In genomic region chr12:111795180-111795895, GRCm38 (mm10) we compare ENCODE assay signal across 12 mouse cellular contexts. TPM values are rescaled to one million over a fixed set of nuclear protein-coding genes. Genes with fewer than 3 reads are reported as not detected.
DNase-seq lines count a peak whose midpoint lies in the region; ATAC-seq and TF ChIP-seq lines count a peak whose summit lies in the region.
"Had no signal": no experiment of that assay in that cellular context is flagged by ENCODE, and none has a peak within 500 bp of the region (broad histone marks: within the 10 kb centered on the region; RNA-seq: fewer than 3 reads in every experiment).

No protein-coding gene starts in this region.

- no peak overlapping the region for H3K9ac ChIP-seq in intestine, embryonic 16.5 days (ENCODE audit: low read depth, low read length)
- H3K9ac ChIP-seq in intestine, embryonic 15.5 days, result no peak overlapping the region
- H3K9ac ChIP-seq in ES-E14 (ENCODE audit: insufficient read depth, low read depth, low read length, poor library complexity, severe bottlenecking), result peak overlapping the region; percentile 14
- H3K9ac ChIP-seq in intestine, postnatal 0 days (ENCODE audit: low read depth, low read length), result no peak overlapping the region
- H3K9ac ChIP-seq: forebrain, postnatal 0 days; hindbrain, embryonic 15.5 days; limb, embryonic 12.5 days had no signal

- no peak for TF ChIP-seq POLR2A in cerebellum, adult 2 months (IDR thresholded peaks at IDR 0.05; ENCODE audit: borderline replicate concordance, insufficient read depth, low read length)

- in situ Hi-C loops in ES-E14 (cut with MboI; ENCODE audit: low sequenced_read_pairs in 2 of 2, unreplicated experiment in 2 of 2), result no loop called here

- no peak for DNase-seq in ES-E14 (ENCODE audit: low read depth, low spot score)
- peak; percentile 66 to 76 for DNase-seq in cerebellum, adult 2 months
- DNase-seq in urinary bladder, postnatal 36 days (ENCODE audit: low spot score in 2 of 2), result no peak
- DNase-seq in urinary bladder, postnatal 25 days (ENCODE audit: low spot score), result no peak
- DNase-seq: forebrain, postnatal 0 days; lung, postnatal 4 days; right cerebral cortex, postnatal 25 days had no signal

- H3K27ac ChIP-seq in intestine, embryonic 16.5 days (ENCODE audit: low read length), result peak overlapping the region; percentile 87
- H3K27ac ChIP-seq in intestine, embryonic 15.5 days, result no peak overlapping the region
- H3K27ac ChIP-seq in ES-E14 (ENCODE audit: insufficient read depth, low read depth, low read length, poor library complexity, severe bottlenecking), result no peak overlapping the region
- H3K27ac ChIP-seq in cerebellum, adult 2 months (ENCODE audit: insufficient read depth, low read length), result no peak overlapping the region
- peak overlapping the region; percentile 88 for H3K27ac ChIP-seq in intestine, postnatal 0 days (ENCODE audit: low read depth, low read length)
- H3K27ac ChIP-seq: hindbrain, embryonic 15.5 days; limb, embryonic 12.5 days had no signal

- H3K4me1 ChIP-seq in intestine, embryonic 16.5 days (ENCODE audit: control insufficient read depth, insufficient read depth, low read length), result peaks cover 19% of the 10 kb centered on the region
- peaks cover 2% of the 10 kb centered on the region; the same call in 1 of the 2 replicates for H3K4me1 ChIP-seq in intestine, embryonic 15.5 days (replicated peaks)
- peaks cover 0 to 9% of the 10 kb centered on the region in 2 experiments; a peak in 2 of 4 replicates for H3K4me1 ChIP-seq in ES-E14 (ENCODE audit: control insufficient read depth in 2 of 2, insufficient read depth in 2 of 2, low read length in 2 of 2, poor library complexity in 1 of 2)
- H3K4me1 ChIP-seq in cerebellum, adult 2 months (ENCODE audit: control insufficient read depth, insufficient read depth, low read length), result peaks cover 29% of the 10 kb centered on the region
- no peaks in the 10 kb centered on the region; the same call in 1 of the 2 replicates for H3K4me1 ChIP-seq in intestine, postnatal 0 days (replicated peaks; ENCODE audit: control insufficient read depth, insufficient read depth, low read length)
- H3K4me1 ChIP-seq: hindbrain, embryonic 15.5 days; limb, embryonic 12.5 days had no signal

- ATAC-seq in intestine, embryonic 16.5 days, result no peak
- ATAC-seq in intestine, embryonic 15.5 days, result no peak
- no peak for ATAC-seq in intestine, postnatal 0 days
- ATAC-seq: forebrain, postnatal 0 days had no signal

- no peak for TF ChIP-seq CTCF in cerebellum, adult 2 months (IDR thresholded peaks at IDR 0.05; ENCODE audit: borderline replicate concordance, insufficient read depth, low read depth, low read length)
- TF ChIP-seq CTCF in intestine, postnatal 0 days (IDR thresholded peaks at IDR 0.05; ENCODE audit: low read depth), result no peak

- no peak overlapping the region for H3K4me2 ChIP-seq in intestine, embryonic 16.5 days (ENCODE audit: low read depth, low read length)
- no peak overlapping the region for H3K4me2 ChIP-seq in intestine, embryonic 15.5 days (replicated peaks)
- no peak overlapping the region for H3K4me2 ChIP-seq in intestine, postnatal 0 days (replicated peaks; ENCODE audit: low read depth)
- H3K4me2 ChIP-seq: hindbrain, embryonic 15.5 days; limb, embryonic 12.5 days had no signal

- 89% methylated on average over 28 of the region's 28 CpGs for WGBS in intestine, embryonic 16.5 days
- 87% methylated on average over 28 of the region's 28 CpGs for WGBS in intestine, embryonic 15.5 days
- 31% methylated on average over 28 of the region's 28 CpGs for WGBS in cerebellum, adult 2 months
- WGBS in intestine, postnatal 0 days, result 87% methylated on average over 28 of the region's 28 CpGs

- no peak overlapping the region for H3K4me3 ChIP-seq in intestine, embryonic 16.5 days (ENCODE audit: low read length)
- no peak overlapping the region for H3K4me3 ChIP-seq in intestine, embryonic 15.5 days (replicated peaks)
- H3K4me3 ChIP-seq in ES-E14 (ENCODE audit: insufficient read depth in 1 of 2, low read depth in 1 of 2, low read length in 2 of 2, poor library complexity in 1 of 2, severe bottlenecking in 1 of 2), result peak overlapping the region; percentile 20 to 33; a peak in 2 of 4 replicates
- no peak overlapping the region for H3K4me3 ChIP-seq in cerebellum, adult 2 months (replicated peaks; ENCODE audit: insufficient read depth, low read depth, low read length)
- no peak overlapping the region for H3K4me3 ChIP-seq in intestine, postnatal 0 days (ENCODE audit: low read depth, low read length)
- H3K4me3 ChIP-seq: hindbrain, embryonic 15.5 days; limb, embryonic 12.5 days had no signal

- H3K36me3 ChIP-seq in intestine, embryonic 16.5 days (ENCODE audit: control insufficient read depth, insufficient read depth, low read length), result peaks cover 17% of the 10 kb centered on the region; the same call in 1 of the 2 replicates
- H3K36me3 ChIP-seq in intestine, embryonic 15.5 days, result peaks cover 31% of the 10 kb centered on the region
- H3K36me3 ChIP-seq in ES-E14 (ENCODE audit: control insufficient read depth, insufficient read depth, low read length, poor library complexity, severe bottlenecking), result peaks cover 23% of the 10 kb centered on the region; the same call in 1 of the 2 replicates
- H3K36me3 ChIP-seq in intestine, postnatal 0 days (ENCODE audit: control insufficient read depth, insufficient read depth), result peaks cover 76% of the 10 kb centered on the region

- H3K9me3 ChIP-seq in intestine, embryonic 16.5 days (ENCODE audit: control insufficient read depth, low read length), result no peaks in the 10 kb centered on the region
- no peaks in the 10 kb centered on the region for H3K9me3 ChIP-seq in intestine, embryonic 15.5 days
- no peaks in the 10 kb centered on the region for H3K9me3 ChIP-seq in ES-E14 (ENCODE audit: control insufficient read depth, insufficient read depth, low read depth, low read length)
- H3K9me3 ChIP-seq in intestine, postnatal 0 days (ENCODE audit: control insufficient read depth), result no peaks in the 10 kb centered on the region
- H3K9me3 ChIP-seq: hindbrain, embryonic 15.5 days; limb, embryonic 12.5 days had no signal

- H3K27me3 ChIP-seq in intestine, embryonic 16.5 days (replicated peaks; ENCODE audit: control insufficient read depth, insufficient read depth, low read length), result no peaks in the 10 kb centered on the region
- no peaks in the 10 kb centered on the region for H3K27me3 ChIP-seq in intestine, embryonic 15.5 days (replicated peaks)
- no peaks in the 10 kb centered on the region for H3K27me3 ChIP-seq in cerebellum, adult 2 months (ENCODE audit: control insufficient read depth, insufficient read depth, low read length)
- no peaks in the 10 kb centered on the region for H3K27me3 ChIP-seq in intestine, postnatal 0 days (replicated peaks; ENCODE audit: control insufficient read depth, insufficient read depth, low read length)
- H3K27me3 ChIP-seq: hindbrain, embryonic 15.5 days; limb, embryonic 12.5 days had no signal

TF ChIP-seq in ES-E14, 5 proteins besides CTCF, POLR2A, EP300 and RAD21:
- TF ChIP-seq CHD2 (IDR thresholded peaks at IDR 0.05; ENCODE audit: low read depth, low read length) (no peak), ZC3H11A (IDR thresholded peaks at IDR 0.05; ENCODE audit: borderline replicate concordance, low read depth, low read length) (no peak), MAFK (IDR thresholded peaks at IDR 0.05; ENCODE audit: insufficient read depth, low read depth, low read length) (no peak), ZNF384 (IDR thresholded peaks at IDR 0.05; ENCODE audit: low read depth, low read length) (no peak), HCFC1 (IDR thresholded peaks at IDR 0.05; ENCODE audit: borderline replicate concordance, insufficient read depth, low read length) (no peak)

RNA-seq across cellular contexts. Expression of gene Xrcc3, which starts 18.3 kb away (rescaled TPM):
- polyA plus RNA-seq in intestine, embryonic 16.5 days (2015; fragmentation: Nextera tagmentation; extraction: Ambion mirVana), result 10.6 and 11.0 TPM in 2 replicates
- polyA plus RNA-seq in intestine, embryonic 15.5 days (2015; fragmentation: Nextera tagmentation; extraction: Ambion mirVana), result 8.9 and 9.9 TPM in 2 replicates
- total RNA-seq in ES-E14 (2012; rRNA removed), result 19.8 and 21.8 TPM in 2 replicates
- polyA plus RNA-seq in cerebellum, adult 2 months (2012; rRNA removed), result 16.7 and 19.2 TPM in 2 replicates
- 3.4 and 6.1 TPM in 2 replicates for polyA plus RNA-seq in intestine, postnatal 0 days (2015; fragmentation: Nextera tagmentation; extraction: Ambion mirVana)

RNA-seq across cellular contexts. Expression of gene Zfyve21, which starts 18.6 kb away (rescaled TPM):
- 232 and 245 TPM in 2 replicates for polyA plus RNA-seq in intestine, embryonic 16.5 days (2015; fragmentation: Nextera tagmentation; extraction: Ambion mirVana)
- 183 and 191 TPM in 2 replicates for polyA plus RNA-seq in intestine, embryonic 15.5 days (2015; fragmentation: Nextera tagmentation; extraction: Ambion mirVana)
- total RNA-seq in ES-E14 (2012; rRNA removed), result 27.0 and 33.5 TPM in 2 replicates
- polyA plus RNA-seq in cerebellum, adult 2 months (2012; rRNA removed), result 31.6 and 33.4 TPM in 2 replicates
- 104 and 107 TPM in 2 replicates for polyA plus RNA-seq in intestine, postnatal 0 days (2015; fragmentation: Nextera tagmentation; extraction: Ambion mirVana)

RNA-seq across cellular contexts. Expression of gene Klc1, which starts 36.7 kb away (rescaled TPM):
- polyA plus RNA-seq in intestine, embryonic 16.5 days (2015; fragmentation: Nextera tagmentation; extraction: Ambion mirVana), result 75.7 and 83.4 TPM in 2 replicates
- polyA plus RNA-seq in intestine, embryonic 15.5 days (2015; fragmentation: Nextera tagmentation; extraction: Ambion mirVana), result 91.1 and 92.1 TPM in 2 replicates
- total RNA-seq in ES-E14 (2012; rRNA removed), result 47.2 and 47.9 TPM in 2 replicates
- 874 and 889 TPM in 2 replicates for polyA plus RNA-seq in cerebellum, adult 2 months (2012; rRNA removed)
- 42.9 and 45.7 TPM in 2 replicates for polyA plus RNA-seq in intestine, postnatal 0 days (2015; fragmentation: Nextera tagmentation; extraction: Ambion mirVana)

Comparison
In these comparisons a context has a peak if more than half of its experiments do, and no peak if none do; other contexts are left out.
1. H3K27ac ChIP-seq: peak in intestine, embryonic 16.5 days (single experiment) and intestine, postnatal 0 days (single experiment); none in intestine, embryonic 15.5 days (single experiment), ES-E14 (single experiment) and cerebellum, adult 2 months (single experiment).
2. H3K4me3 ChIP-seq: peak in ES-E14 (2 of 2); none in intestine, embryonic 16.5 days (single experiment), intestine, embryonic 15.5 days (single experiment), cerebellum, adult 2 months (single experiment) and intestine, postnatal 0 days (single experiment).
3. DNase-seq: peak in cerebellum, adult 2 months (2 of 2); none in ES-E14 (single experiment), urinary bladder, postnatal 36 days (0 of 2) and urinary bladder, postnatal 25 days (single experiment).